Mouse (Mus musculus) CH12.LX (cell line): ENCODE results near the gene Limd1. TPM values are rescaled to one million over a fixed set of nuclear protein-coding genes. Genes with fewer than 3 reads are reported as not detected.

Source experiments
- DNase-seq: peaks from one replicate; pipeline ENCODE4 v3.0.0-alpha.2; 2013; ENCODE audit errors: extremely low read depth
- H3K27ac ChIP-seq: 2 replicates; pipeline ENCODE4 v1.5.1; 2012; ENCODE audit warnings: low read depth, mild to moderate bottlenecking, control low read depth, moderate library complexity; ENCODE audit not compliant: insufficient read depth
- H3K27me3 ChIP-seq: replicated peaks from 2 replicates; pipeline ENCODE3; 2012; ENCODE audit warnings: inconsistent platforms
- H3K36me3 ChIP-seq, 2 experiments: replicated peaks in 1 of 2; 2 replicates each; pipeline versions ENCODE3 to v1.6.1; 2012; ENCODE audit warnings: inconsistent platforms in 1 of 2, low read length in 1 of 2, mild to moderate bottlenecking in 1 of 2, mixed read lengths in 1 of 2, moderate library complexity in 1 of 2; ENCODE audit not compliant: control insufficient read depth in 1 of 2, insufficient read depth in 1 of 2
- H3K4me1 ChIP-seq, 2 experiments: 2 replicates each; pipeline ENCODE4 v1.6.1; 2012; ENCODE audit warnings: inconsistent platforms in 1 of 2, moderate library complexity in 1 of 2; ENCODE audit not compliant: insufficient read depth in 2 of 2, control insufficient read depth in 1 of 2
- H3K4me2 ChIP-seq: 2 replicates; pipeline ENCODE4 v1.6.1; 2012; ENCODE audit warnings: low read depth, mild to moderate bottlenecking, control low read depth; ENCODE audit not compliant: poor library complexity, insufficient read depth, severe bottlenecking
- H3K4me3 ChIP-seq, 3 experiments: fragments of 150-350 bp in 1 of 3; sonication (generic) in 1 of 3; replicated peaks in 1 of 3; 2 replicates each; pipeline versions ENCODE3 to v1.5.1; 2011 to 2012; ENCODE audit warnings: low read depth in 2 of 3, low read length in 2 of 3, mild to moderate bottlenecking in 2 of 3, moderate library complexity in 2 of 3, control low read depth in 1 of 3, improper control_type of control experiment in 1 of 3, inconsistent platforms in 1 of 3, mixed read lengths in 1 of 3; ENCODE audit not compliant: poor library complexity in 1 of 3
- H3K79me2 ChIP-seq: replicated peaks from 2 replicates; pipeline ENCODE4 v1.6.1; 2012; ENCODE audit warnings: mild to moderate bottlenecking, moderate library complexity; ENCODE audit not compliant: control insufficient read depth, poor library complexity, insufficient read depth, severe bottlenecking; ENCODE audit errors: extremely low read depth
- H3K9ac ChIP-seq: 2 replicates; pipeline ENCODE4 v1.6.1; 2012; ENCODE audit warnings: low read depth, mild to moderate bottlenecking, control low read depth, moderate library complexity; ENCODE audit not compliant: insufficient read depth
- H3K9me3 ChIP-seq: replicated peaks from 2 replicates; pipeline ENCODE3; 2012; ENCODE audit warnings: low read length, inconsistent platforms, mixed read lengths
- BHLHE40 ChIP-seq: IDR thresholded peaks from 2 replicates; pipeline ENCODE4 v1.6.1; 2011; ENCODE audit warnings: mild to moderate bottlenecking, low read depth, low read length, improper control_type of control experiment
- CHD1 ChIP-seq: IDR thresholded peaks from 2 replicates; pipeline ENCODE4 v1.6.1; 2012; ENCODE audit warnings: low read depth, low read length, improper control_type of control experiment, inconsistent platforms
- CHD2 ChIP-seq: IDR thresholded peaks from 2 replicates; pipeline ENCODE4 v1.6.1; 2011; ENCODE audit warnings: low read length, improper control_type of control experiment
- CTCF ChIP-seq, 2 experiments: IDR thresholded peaks in 1 of 2; conservative IDR thresholded peaks in 1 of 2; 2 replicates each; pipeline ENCODE4 v1.5.1; 2011 to 2012; ENCODE audit warnings: low read depth in 2 of 2, low read length in 2 of 2, improper control_type of control experiment in 1 of 2, inconsistent platforms in 1 of 2, mild to moderate bottlenecking in 1 of 2, moderate library complexity in 1 of 2
- E2F4 ChIP-seq: IDR thresholded peaks from 2 replicates; pipeline ENCODE4 v1.6.1; 2011; ENCODE audit warnings: low read depth, low read length, improper control_type of control experiment; ENCODE audit not compliant: insufficient replicate concordance
- ELF1 ChIP-seq: IDR thresholded peaks from 2 replicates; pipeline ENCODE4 v1.6.1; 2014; ENCODE audit warnings: low read depth, mild to moderate bottlenecking, inconsistent platforms, low read length, improper control_type of control experiment
- ETS1 ChIP-seq: conservative IDR thresholded peaks from 2 replicates; pipeline ENCODE4 v1.6.1; 2012; ENCODE audit warnings: low read depth, mild to moderate bottlenecking, inconsistent platforms, low read length, improper control_type of control experiment, moderate library complexity
- GABPA ChIP-seq: IDR thresholded peaks from 2 replicates; pipeline ENCODE4 v1.6.1; 2012; ENCODE audit warnings: low read depth, low read length, improper control_type of control experiment, inconsistent platforms; ENCODE audit not compliant: insufficient replicate concordance
- HCFC1 ChIP-seq: IDR thresholded peaks from 2 replicates; pipeline ENCODE4 v1.6.1; 2012; ENCODE audit warnings: low read depth, mild to moderate bottlenecking, inconsistent platforms, low read length, improper control_type of control experiment
- JUN ChIP-seq: IDR thresholded peaks from 2 replicates; pipeline ENCODE4 v1.6.1; 2011; ENCODE audit warnings: low read depth, mild to moderate bottlenecking, low read length, improper control_type of control experiment, moderate library complexity; ENCODE audit not compliant: insufficient read depth
- JUND ChIP-seq: conservative IDR thresholded peaks from 2 replicates; pipeline ENCODE4 v1.6.1; 2011; ENCODE audit warnings: low read depth, low read length, improper control_type of control experiment
- KAT2A ChIP-seq: IDR thresholded peaks from 2 replicates; pipeline ENCODE4 v1.6.1; 2012; ENCODE audit warnings: low read length, improper control_type of control experiment, inconsistent platforms; ENCODE audit not compliant: insufficient replicate concordance
- MAX ChIP-seq: IDR thresholded peaks from 2 replicates; pipeline ENCODE4 v1.6.1; 2011; ENCODE audit warnings: low read length, improper control_type of control experiment
- MAZ ChIP-seq: IDR thresholded peaks from 2 replicates; pipeline ENCODE4 v1.6.1; 2012; ENCODE audit warnings: low read depth, mild to moderate bottlenecking, inconsistent platforms, low read length, improper control_type of control experiment, moderate library complexity
- MEF2A ChIP-seq: IDR thresholded peaks from 2 replicates; pipeline ENCODE4 v1.6.1; 2014; ENCODE audit warnings: low read depth, mild to moderate bottlenecking, inconsistent platforms, low read length, improper control_type of control experiment, borderline replicate concordance
- MXI1 ChIP-seq: IDR thresholded peaks from 2 replicates; pipeline ENCODE4 v1.6.1; 2011; ENCODE audit warnings: mild to moderate bottlenecking, low read depth, low read length, improper control_type of control experiment
- MYC ChIP-seq: IDR thresholded peaks from 2 replicates; pipeline ENCODE4 v1.6.1; 2011; ENCODE audit warnings: low read depth, mild to moderate bottlenecking, improper control_type of control experiment, low read length
- NELFE ChIP-seq: IDR thresholded peaks from 2 replicates; pipeline ENCODE4 v1.6.1; 2011; ENCODE audit warnings: low read depth, low read length, improper control_type of control experiment
- NRF1 ChIP-seq: IDR thresholded peaks from 2 replicates; pipeline ENCODE4 v1.6.1; 2014; ENCODE audit warnings: low read depth, mild to moderate bottlenecking, inconsistent platforms, low read length, improper control_type of control experiment, moderate library complexity
- POLR2AphosphoS2 ChIP-seq: IDR thresholded peaks from 2 replicates; pipeline ENCODE4 v1.6.1; 2011; ENCODE audit warnings: low read depth, low read length, improper control_type of control experiment
- RAD21 ChIP-seq: IDR thresholded peaks from 2 replicates; pipeline ENCODE4 v1.6.1; 2011; ENCODE audit warnings: low read depth, mild to moderate bottlenecking, low read length, improper control_type of control experiment, moderate library complexity
- RCOR1 ChIP-seq: conservative IDR thresholded peaks from 2 replicates; pipeline ENCODE4 v1.6.1; 2012; ENCODE audit warnings: low read depth, mild to moderate bottlenecking, inconsistent platforms, low read length, improper control_type of control experiment
- SIN3A ChIP-seq: IDR thresholded peaks from 2 replicates; pipeline ENCODE4 v1.6.1; 2012; ENCODE audit warnings: low read length, improper control_type of control experiment, inconsistent platforms
- SMC3 ChIP-seq: IDR thresholded peaks from 2 replicates; pipeline ENCODE4 v1.6.1; 2011; ENCODE audit warnings: low read depth, low read length, improper control_type of control experiment
- TBP ChIP-seq: conservative IDR thresholded peaks from 2 replicates; pipeline ENCODE4 v1.6.1; 2011; ENCODE audit warnings: low read depth, low read length, improper control_type of control experiment
- UBTF ChIP-seq: IDR thresholded peaks from 2 replicates; pipeline ENCODE4 v1.6.1; 2012; ENCODE audit warnings: low read depth, mild to moderate bottlenecking, inconsistent platforms, low read length, improper control_type of control experiment, moderate library complexity
- USF2 ChIP-seq: conservative IDR thresholded peaks from 2 replicates; pipeline ENCODE4 v1.6.1; 2011; ENCODE audit warnings: low read depth, low read length, improper control_type of control experiment
- ZC3H11A ChIP-seq: IDR thresholded peaks from 2 replicates; pipeline ENCODE4 v1.6.1; 2012; ENCODE audit warnings: low read depth, mild to moderate bottlenecking, inconsistent platforms, low read length, improper control_type of control experiment
- ZMIZ1 ChIP-seq: IDR thresholded peaks from 2 replicates; pipeline ENCODE4 v1.6.1; 2012; ENCODE audit warnings: low read depth, mild to moderate bottlenecking, inconsistent platforms, low read length, improper control_type of control experiment
- ZNF384 ChIP-seq: IDR thresholded peaks from 2 replicates; pipeline ENCODE4 v1.6.1; 2012; ENCODE audit warnings: low read depth, low read length, improper control_type of control experiment, inconsistent platforms
- dilution Hi-C: fragments of 300-500 bp; cut with MboI; formaldehyde crosslinking; loops from 2 replicates; pipeline ENCODE4 v1.14.3; 2020; ENCODE audit warnings: low sequenced_read_pairs; ENCODE audit not compliant: extremely low pct_unique_long_range_greater_than_20kb, extremely low pct_ligation_motif_present
- in situ Hi-C: fragments of 300-500 bp; cut with MboI; formaldehyde crosslinking; loops from 3 replicates; pipeline ENCODE4 v1.14.3; 2019; ENCODE audit warnings: low sequenced_read_pairs, low pct_ligation_motif_present, low pct_unique_long_range_greater_than_20kb, mixed read lengths
- polyA plus RNA-seq: library from polyadenylated mRNA; unstranded; fragments of >175 nt; gene quantifications from 2 replicates; pipeline ENCODE4 v1.2.1, GENCODE M21; 2012; ENCODE audit warnings: low read depth; ENCODE audit not compliant: insufficient read length
- total RNA-seq, 2 experiments: library from RNA; depleted of rRNA; stranded (reverse); fragments of 300-350 nt in 1 of 2; fragments of >200 nt in 1 of 2; gene quantifications; 2 replicates each; pipeline ENCODE4 v1.2.3; 2012 to 2014

The Limd1 gene
- total and polyA plus RNA-seq, 3 experiments = 52.7 to 64.5 (median 60.5) TPM

GRCm38 (mm10) chr9:123479876-123480252 lies 1.4 kb downstream of the Limd1 start:
- Histone ChIP-seq H3K9ac (peak overlapping the region; percentile 96), H3K36me3 (peaks cover 11 to 46% of the 10 kb centered on the region in 2 experiments), H3K27ac (peak overlapping the region; percentile 85), H3K27me3 (no peaks in the 10 kb centered on the region), H3K79me2 (peaks cover 55% of the 10 kb centered on the region), H3K4me1 (peaks cover 10 to 51% of the 10 kb centered on the region in 2 experiments), H3K9me3 (no peaks in the 10 kb centered on the region), H3K4me2 (peak overlapping the region; percentile 53), H3K4me3 (peak overlapping the region; percentile 59 to 89 (median 74))
- TF ChIP-seq MYC (no peak), HCFC1 (no peak), ZMIZ1 (no peak), ZNF384 (no peak), JUND (no peak), USF2 (no peak), GABPA (no peak), SMC3 (no peak), CHD2 (no peak), RAD21 (no peak), SIN3A (no peak), JUN (no peak), POLR2AphosphoS2 (no peak), TBP (no peak), MAX (no peak), BHLHE40 (no peak), CTCF (conservative IDR thresholded peaks at IDR 0.05 in 1 of 2, IDR thresholded peaks at IDR 0.05 in 1 of 2; ENCODE audit: low read depth in 2 of 2, low read length in 2 of 2) (no peak)
- dilution Hi-C loops (no loop called here), in situ Hi-C loops (no loop called here)
- no peak for DNase-seq

- Histone ChIP-seq H3K4me3 (peak overlapping the region; percentile 59 to 89 (median 74)), H3K36me3 (peaks cover 12 to 49% of the 10 kb centered on the region in 2 experiments), H3K4me1 (peaks cover 11 to 51% of the 10 kb centered on the region in 2 experiments), H3K4me2 (peak overlapping the region; percentile 81), H3K27ac (peak overlapping the region; percentile 85), H3K27me3 (no peaks in the 10 kb centered on the region), H3K79me2 (peaks cover 60% of the 10 kb centered on the region), H3K9ac (peak overlapping the region; percentile 96; the same call in 1 of the 2 replicates), H3K9me3 (no peaks in the 10 kb centered on the region)
- in situ Hi-C loops (no loop called here), dilution Hi-C loops (no loop called here)
- DNase-seq = peak; percentile 96
- TF ChIP-seq CHD2 = 0 out of 2 replicates have a peak, but pooled peaks have one; percentile 24
- TF ChIP-seq ELF1 = peak; percentile 54
- TF ChIP-seq RCOR1 = peak; percentile 95
- peak; percentile 32 for TF ChIP-seq RAD21
- peak; percentile 90 for TF ChIP-seq MEF2A
- no peak for TF ChIP-seq E2F4
- TF ChIP-seq UBTF = peak; percentile 84; the same call in 1 of the 2 replicates
- TF ChIP-seq NRF1 = no peak
- TF ChIP-seq SIN3A = peak; percentile 89
- peak; percentile 35; the same call in 1 of the 2 replicates for TF ChIP-seq NELFE
- no peak for TF ChIP-seq ZC3H11A
- TF ChIP-seq MAZ = no peak
- 0 out of 2 replicates have a peak, but pooled peaks have one; percentile 7 for TF ChIP-seq ZMIZ1
- no peak for TF ChIP-seq KAT2A
- TF ChIP-seq ZNF384 = no peak
- TF ChIP-seq CHD1 = no peak
- no peak for TF ChIP-seq POLR2AphosphoS2
- TF ChIP-seq ETS1 = peak; percentile 93
- peak; percentile 85 for TF ChIP-seq TBP
- TF ChIP-seq USF2 = peak; percentile 32; the same call in 1 of the 2 replicates
- peak; percentile 78 for TF ChIP-seq JUN
- no peak for TF ChIP-seq GABPA
- TF ChIP-seq MXI1 = peak; percentile 51; the same call in 1 of the 2 replicates
- peak; percentile 87 for TF ChIP-seq MYC
Observed at GRCm38 (mm10) chr9:123480253-123480921, 1.9 kb downstream of the Limd1 start.
